Mouse (Mus musculus): ENCODE data around the gene Prlr. TPM values are rescaled to one million over a fixed set of nuclear protein-coding genes. Genes with fewer than 3 reads are reported as not detected.

Gene Prlr
- total and polyA plus RNA-seq, 3 experiments: not detected

DNA sequence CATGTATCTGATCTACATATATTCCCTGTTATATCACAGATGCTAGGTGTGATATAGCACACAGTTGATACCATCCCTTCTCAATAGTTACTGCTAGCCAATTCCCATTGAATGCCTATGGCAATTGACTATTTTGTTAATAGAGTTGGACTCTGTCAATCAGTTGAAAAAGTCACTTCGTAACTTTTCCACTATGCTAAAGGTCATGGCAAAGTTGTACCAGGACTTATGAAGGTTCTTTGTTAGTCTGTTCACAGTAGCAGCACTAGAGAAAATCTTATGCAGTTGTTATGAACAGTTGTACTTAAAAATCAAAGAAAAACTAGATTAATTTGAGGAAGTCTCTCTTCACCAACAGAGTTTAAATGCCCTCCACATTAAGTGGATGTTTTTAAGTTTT lies 85.6 kb downstream of the Prlr start:
- Histone ChIP-seq H3K27me3 (ENCODE audit: control insufficient read depth in 1 of 2, insufficient read depth in 2 of 2, low read length in 2 of 2) (no peaks in the 10 kb centered on the region; a peak in 1 of 4 replicates), H3K9me3 (replicated peaks; ENCODE audit: insufficient read depth, low read length) (no peaks in the 10 kb centered on the region), H3K27ac (ENCODE audit: control insufficient read depth, low read depth, low read length) (no peak overlapping the region), H3K79me2 (ENCODE audit: control insufficient read depth, insufficient read depth, low read length, poor library complexity) (no peaks in the 10 kb centered on the region), H3K36me3 (ENCODE audit: control insufficient read depth in 1 of 2, insufficient read depth in 2 of 2, low read length in 2 of 2) (no peaks in the 10 kb centered on the region), H3K4me3 (ENCODE audit: control insufficient read depth in 1 of 2, insufficient read depth in 1 of 2, low read depth in 2 of 2, low read length in 2 of 2) (no peak overlapping the region), H3K9ac (ENCODE audit: control insufficient read depth, low read depth, low read length, poor library complexity, severe bottlenecking) (no peak overlapping the region), H3K4me1 (ENCODE audit: control insufficient read depth in 1 of 2, insufficient read depth in 2 of 2, low read length in 2 of 2) (no peaks in the 10 kb centered on the region)
- no peak for DNase-seq (ENCODE audit: low read depth, low spot score)
- TF ChIP-seq CHD1 (IDR thresholded peaks at IDR 0.05; ENCODE audit: low read depth, low read length) (no peak), SIN3A (IDR thresholded peaks at IDR 0.05; ENCODE audit: low read length) (no peak), GATA1 (IDR thresholded peaks at IDR 0.05; ENCODE audit: low read depth, low read length) (no peak), MYC (IDR thresholded peaks at IDR 0.05; ENCODE audit: low read depth, low read length) (no peak), MAFK (IDR thresholded peaks at IDR 0.05; ENCODE audit: borderline replicate concordance, low read depth, low read length) (no peak), MAX (IDR thresholded peaks at IDR 0.05; ENCODE audit: low read length) (no peak), UBTF (IDR thresholded peaks at IDR 0.05; ENCODE audit: borderline replicate concordance, insufficient read depth, low read depth, low read length) (no peak), USF2 (IDR thresholded peaks at IDR 0.05; ENCODE audit: borderline replicate concordance in 1 of 2, insufficient read depth in 1 of 2, low read depth in 1 of 2, low read length in 2 of 2) (no peak), MYB (IDR thresholded peaks at IDR 0.05; ENCODE audit: low read depth, low read length) (no peak), POLR2A (IDR thresholded peaks at IDR 0.05; ENCODE audit: control insufficient read depth in 1 of 2, insufficient read depth in 1 of 2, low read depth in 1 of 2, low read length in 2 of 2, poor library complexity in 1 of 2) (no peak), ZC3H11A (IDR thresholded peaks at IDR 0.05; ENCODE audit: low read depth, low read length) (no peak), POLR2AphosphoS5 (IDR thresholded peaks at IDR 0.05; ENCODE audit: borderline replicate concordance, low read depth, low read length) (no peak), USF1 (IDR thresholded peaks at IDR 0.05; ENCODE audit: low read depth, low read length) (no peak), ZMIZ1 (IDR thresholded peaks at IDR 0.05; ENCODE audit: low read depth, low read length) (no peak), TBP (IDR thresholded peaks at IDR 0.05; ENCODE audit: low read depth, low read length) (no peak)

DNA sequence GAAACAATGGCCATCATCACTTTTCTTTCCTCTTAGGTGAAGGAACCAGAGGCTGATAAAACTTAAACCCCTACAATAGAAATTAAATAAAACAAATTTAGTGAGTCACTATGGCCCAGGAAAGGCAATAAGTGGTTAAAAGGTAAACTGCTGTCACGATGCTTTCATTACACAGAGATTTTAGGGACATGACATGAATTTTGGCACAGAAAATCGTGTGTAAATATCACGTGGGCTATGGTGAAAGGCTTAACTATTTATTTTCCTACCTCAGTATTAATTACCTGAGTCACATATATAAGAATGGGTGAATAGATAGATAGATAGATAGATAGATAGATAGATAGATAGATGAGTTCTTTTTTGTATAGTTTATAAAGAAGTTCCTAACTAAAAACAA lies 86.4 kb downstream of the Prlr start:
- no peak overlapping the region for H3K27ac ChIP-seq (ENCODE audit: control insufficient read depth, low read depth, low read length)
- H3K9me3 ChIP-seq (replicated peaks; ENCODE audit: insufficient read depth, low read length): no peaks in the 10 kb centered on the region
- H3K4me3 ChIP-seq (ENCODE audit: control insufficient read depth in 1 of 2, insufficient read depth in 1 of 2, low read depth in 2 of 2, low read length in 2 of 2): no peak overlapping the region
- no peaks in the 10 kb centered on the region for H3K36me3 ChIP-seq (ENCODE audit: control insufficient read depth in 1 of 2, insufficient read depth in 2 of 2, low read length in 2 of 2)
- TF ChIP-seq RCOR1 (IDR thresholded peaks at IDR 0.05; ENCODE audit: low read depth, low read length) (no peak), ZC3H11A (IDR thresholded peaks at IDR 0.05; ENCODE audit: low read depth, low read length) (no peak), MAFK (IDR thresholded peaks at IDR 0.05; ENCODE audit: borderline replicate concordance, low read depth, low read length) (no peak), CTCF (IDR thresholded peaks at IDR 0.05 in 2 of 3, conservative IDR thresholded peaks at IDR 0.05 in 1 of 3; ENCODE audit: control insufficient read depth in 1 of 3, insufficient read depth in 1 of 3, low read depth in 2 of 3, low read length in 3 of 3, poor library complexity in 1 of 3, severe bottlenecking in 1 of 3) (no peak), POLR2AphosphoS5 (IDR thresholded peaks at IDR 0.05; ENCODE audit: borderline replicate concordance, low read depth, low read length) (no peak), HCFC1 (IDR thresholded peaks at IDR 0.05; ENCODE audit: low read depth, low read length) (no peak), RAD21 (IDR thresholded peaks at IDR 0.05; ENCODE audit: low read depth, low read length) (no peak), UBTF (IDR thresholded peaks at IDR 0.05; ENCODE audit: borderline replicate concordance, insufficient read depth, low read depth, low read length) (no peak), ZMIZ1 (IDR thresholded peaks at IDR 0.05; ENCODE audit: low read depth, low read length) (no peak), EP300 (IDR thresholded peaks at IDR 0.05; ENCODE audit: low read depth in 1 of 2, low read length in 2 of 2) (no peak), MXI1 (IDR thresholded peaks at IDR 0.05; ENCODE audit: low read depth, low read length) (no peak), TBP (IDR thresholded peaks at IDR 0.05; ENCODE audit: low read depth, low read length) (no peak), ETS1 (IDR thresholded peaks at IDR 0.05; ENCODE audit: low read depth, low read length) (no peak)
- no peak overlapping the region for H3K9ac ChIP-seq (ENCODE audit: control insufficient read depth, low read depth, low read length, poor library complexity, severe bottlenecking)
- no peaks in the 10 kb centered on the region for H3K27me3 ChIP-seq (ENCODE audit: control insufficient read depth in 1 of 2, insufficient read depth in 2 of 2, low read length in 2 of 2)
- H3K79me2 ChIP-seq (ENCODE audit: control insufficient read depth, insufficient read depth, low read length, poor library complexity): no peaks in the 10 kb centered on the region
- no peaks in the 10 kb centered on the region for H3K4me1 ChIP-seq (ENCODE audit: control insufficient read depth in 1 of 2, insufficient read depth in 2 of 2, low read length in 2 of 2)
- no peak for DNase-seq (ENCODE audit: low read depth, low spot score)

Measured in MEL (cell line).